Mouse (Mus musculus) spleen, adult 12 weeks (tissue): ENCODE data around the gene Arhgef16.

Source experiments
- DNase-seq: peaks from one replicate; pipeline ENCODE4 v3.0.0; 2022; ENCODE audit warnings: low spot score

Gene Arhgef16

GRCm38 (mm10) chr4:154293735-154294201 is 7.7 kb downstream of the Arhgef16 start:
- no peak for DNase-seq

- DNase-seq = no peak
Measured at GRCm38 (mm10) chr4:154283671-154284070, 17.8 kb downstream of the Arhgef16 start.

- no peak for DNase-seq
Measured at GRCm38 (mm10) chr4:154279481-154279880, 22.0 kb downstream of the Arhgef16 start.

GRCm38 (mm10) chr4:154273000-154273399 is 28.5 kb downstream of the Arhgef16 start:
- peak; percentile 13 for DNase-seq

GRCm38 (mm10) chr4:154269520-154269919 is 32.0 kb downstream of the Arhgef16 start:
- DNase-seq = no peak

GRCm38 (mm10) chr4:154267511-154267910 is 34.0 kb downstream of the Arhgef16 start:
- no peak for DNase-seq

- DNase-seq = no peak
Measured at GRCm38 (mm10) chr4:154262071-154262470, 39.4 kb downstream of the Arhgef16 start.

- DNase-seq = no peak
Measured at GRCm38 (mm10) chr4:154260755-154261154, 40.7 kb downstream of the Arhgef16 start.

- no peak for DNase-seq
Measured at GRCm38 (mm10) chr4:154252537-154253255, 48.8 kb downstream of the Arhgef16 start.

- DNase-seq = no peak
Measured at GRCm38 (mm10) chr4:154249316-154249715, 52.2 kb downstream of the Arhgef16 start.

- DNase-seq = no peak
Measured at GRCm38 (mm10) chr4:154248092-154248805, 53.2 kb downstream of the Arhgef16 start.

- DNase-seq = no peak
Measured at GRCm38 (mm10) chr4:154247207-154248091, 54.0 kb downstream of the Arhgef16 start.

GRCm38 (mm10) chr4:154246115-154247040 is 55.1 kb downstream of the Arhgef16 start:
- peak; percentile 43 for DNase-seq

- no peak for DNase-seq
Measured at GRCm38 (mm10) chr4:154245342-154245741, 56.1 kb downstream of the Arhgef16 start.

GRCm38 (mm10) chr4:154240608-154241007 is 60.9 kb downstream of the Arhgef16 start:
- no peak for DNase-seq

- no peak for DNase-seq
Measured at GRCm38 (mm10) chr4:154239199-154239598, 62.3 kb downstream of the Arhgef16 start.

- no peak for DNase-seq
Measured at GRCm38 (mm10) chr4:154237306-154237705, 64.2 kb downstream of the Arhgef16 start.

- DNase-seq = no peak
Measured at GRCm38 (mm10) chr4:154236893-154237292, 64.6 kb downstream of the Arhgef16 start.

- DNase-seq = no peak
Measured at GRCm38 (mm10) chr4:154236001-154236400, 65.5 kb downstream of the Arhgef16 start.

- no peak for DNase-seq
Measured at GRCm38 (mm10) chr4:154232295-154232694, 69.2 kb downstream of the Arhgef16 start.

- no peak for DNase-seq
Measured at GRCm38 (mm10) chr4:154231380-154231779, 70.1 kb downstream of the Arhgef16 start.
